Mouse (Mus musculus) midbrain, embryonic 12.5 days (tissue): ENCODE measurements around the gene Prdm11. TPM values are rescaled to one million over a fixed set of nuclear protein-coding genes. Genes with fewer than 3 reads are reported as not detected.

ENCODE experiments used
- ATAC-seq: fragments of 200-750 bp; cut with Nextera tagmentation; 2 replicates; pipeline ENCODE4 v1.8.0; 2017; ENCODE audit warnings: low read depth, moderate TSS enrichment, moderate library complexity; ENCODE audit not compliant: low FRiP score
- H3K27ac ChIP-seq: fragments of 300-500 bp; sonication (generic); replicated peaks from 2 replicates; pipeline ENCODE4 v1.5.1; 2016; ENCODE audit warnings: mild to moderate bottlenecking
- H3K27me3 ChIP-seq: fragments of 300-500 bp; sonication (generic); 2 replicates; pipeline ENCODE4 v1.6.1; 2016; ENCODE audit warnings: mild to moderate bottlenecking
- H3K36me3 ChIP-seq: fragments of 300-500 bp; sonication (generic); 2 replicates; pipeline ENCODE4 v1.6.1; 2016
- H3K4me1 ChIP-seq: fragments of 300-500 bp; sonication (generic); 2 replicates; pipeline ENCODE4 v1.6.1; 2016
- H3K4me2 ChIP-seq: fragments of 300-500 bp; sonication (generic); replicated peaks from 2 replicates; pipeline ENCODE4 v1.6.1; 2016; ENCODE audit warnings: mild to moderate bottlenecking, moderate library complexity
- H3K4me3 ChIP-seq: fragments of 300-500 bp; sonication (generic); 2 replicates; pipeline ENCODE4 v1.5.1; 2016; ENCODE audit warnings: mild to moderate bottlenecking
- H3K9ac ChIP-seq: fragments of 300-500 bp; sonication (generic); replicated peaks from 2 replicates; pipeline ENCODE4 v1.6.1; 2016; ENCODE audit warnings: mild to moderate bottlenecking, moderate library complexity
- H3K9me3 ChIP-seq: fragments of 300-500 bp; sonication (generic); 2 replicates; pipeline ENCODE4 v1.6.1; 2016; ENCODE audit warnings: mild to moderate bottlenecking
- WGBS: fragments of 180-500 bp; shearing (Covaris S2); methylation state at CpG from one replicate; pipeline ENCODE4 v1.1.7; 2016; 5-methylcytosine and 5-hydroxymethylcytosine counted together
- polyA plus RNA-seq: library from polyadenylated mRNA; unstranded; fragments of >200 nt; fragmentation: Nextera tagmentation; extraction: Ambion mirVana; gene quantifications from 2 replicates; pipeline ENCODE4 v1.2.1, GENCODE M21; 2016

Prdm11 gene
- polyA plus RNA-seq, 1 experiment from 2014 or later = 3.4 TPM

DNA sequence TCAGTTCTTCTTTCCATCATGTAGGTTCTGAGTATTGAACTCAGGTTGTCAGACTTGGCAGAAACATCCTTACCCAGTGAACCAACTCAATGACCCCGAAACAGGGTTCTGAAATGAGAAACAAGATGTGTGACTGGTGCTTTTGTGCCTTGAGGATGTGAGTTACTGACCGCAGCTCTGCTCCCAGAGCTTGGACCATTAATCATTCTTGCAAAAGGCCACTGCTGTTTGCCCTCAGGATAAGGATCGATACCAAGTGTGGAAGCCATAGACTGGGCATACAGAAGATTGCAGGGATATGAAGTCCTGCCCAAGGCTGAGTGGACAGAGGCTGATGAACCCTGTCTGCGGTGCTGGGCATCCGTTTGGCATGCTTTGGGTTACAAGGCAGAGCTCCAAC is 107.9 kb downstream of the Prdm11 start:
- H3K36me3 ChIP-seq = no peaks in the 10 kb centered on the region
- H3K27me3 ChIP-seq = peaks cover 21% of the 10 kb centered on the region
- no peak overlapping the region for H3K4me2 ChIP-seq
- no peak overlapping the region for H3K9ac ChIP-seq
- ATAC-seq = no peak
- H3K27ac ChIP-seq = no peak overlapping the region
- peaks cover 13% of the 10 kb centered on the region for H3K4me1 ChIP-seq
- H3K4me3 ChIP-seq = no peak overlapping the region
- WGBS = 92% methylated on average over 5 of the region's 5 CpGs
- H3K9me3 ChIP-seq = no peaks in the 10 kb centered on the region

DNA sequence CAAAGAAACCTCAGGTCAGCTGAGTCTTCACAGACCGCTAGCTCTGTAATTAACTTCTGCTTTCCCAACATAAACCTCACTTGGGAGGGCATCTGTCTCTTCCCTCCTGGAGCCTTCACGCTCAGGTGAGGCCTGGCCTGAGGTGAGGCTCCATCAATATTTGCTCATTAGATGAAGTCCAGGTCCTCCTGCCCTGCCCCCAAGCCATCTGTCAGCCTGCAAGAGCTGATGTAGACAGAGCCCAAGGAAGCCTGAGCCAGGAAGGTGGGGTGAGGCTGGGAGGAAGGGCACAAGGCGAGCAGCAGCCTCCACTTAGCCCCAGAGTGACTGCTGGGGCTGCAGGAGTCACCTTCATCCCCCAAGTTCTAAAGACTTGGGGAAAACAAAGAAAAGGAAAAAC is 110.5 kb downstream of the Prdm11 start:
- Histone ChIP-seq H3K27me3 (peaks cover 20% of the 10 kb centered on the region), H3K4me3 (no peak overlapping the region), H3K9me3 (no peaks in the 10 kb centered on the region), H3K4me1 (peaks cover 13% of the 10 kb centered on the region), H3K36me3 (no peaks in the 10 kb centered on the region), H3K9ac (no peak overlapping the region), H3K27ac (no peak overlapping the region), H3K4me2 (no peak overlapping the region)
- WGBS = 45% methylated on average over 3 of the region's 3 CpGs
- no peak for ATAC-seq

DNA sequence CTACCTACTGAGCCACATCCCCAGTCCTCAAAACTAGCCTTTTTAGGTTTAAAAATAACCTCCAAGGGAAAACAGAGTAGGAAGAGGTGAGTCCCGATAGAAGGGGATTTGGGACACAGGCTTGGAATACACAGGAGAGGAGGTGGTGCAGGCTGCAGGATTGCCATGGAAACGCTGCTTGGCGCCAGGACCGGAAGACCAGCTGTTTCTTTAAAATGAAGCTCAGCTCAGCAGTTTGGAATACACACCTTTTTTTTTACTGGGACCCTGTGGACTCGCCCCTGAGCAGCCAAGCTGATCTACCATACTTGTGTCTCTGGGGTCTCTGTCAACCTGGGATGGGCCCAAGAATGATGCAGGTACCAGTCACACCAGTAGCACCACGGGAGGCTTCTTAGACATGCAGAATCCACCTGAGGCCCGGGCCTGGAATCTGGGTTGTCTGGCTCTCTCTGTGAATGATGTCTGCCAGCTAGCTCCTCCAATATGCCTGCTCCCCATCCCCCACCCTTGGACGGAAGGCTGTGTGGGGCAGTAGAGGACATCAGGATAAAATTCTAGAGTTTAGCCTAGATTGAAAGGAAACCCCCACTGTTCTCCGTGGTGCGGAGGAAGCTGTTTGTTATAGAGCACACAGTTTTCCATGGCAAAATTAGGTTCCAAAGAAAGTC is 111.5 kb downstream of the Prdm11 start:
- H3K27ac ChIP-seq = no peak overlapping the region
- 15% methylated on average over 10 of the region's 10 CpGs for WGBS
- no peak for ATAC-seq

DNA sequence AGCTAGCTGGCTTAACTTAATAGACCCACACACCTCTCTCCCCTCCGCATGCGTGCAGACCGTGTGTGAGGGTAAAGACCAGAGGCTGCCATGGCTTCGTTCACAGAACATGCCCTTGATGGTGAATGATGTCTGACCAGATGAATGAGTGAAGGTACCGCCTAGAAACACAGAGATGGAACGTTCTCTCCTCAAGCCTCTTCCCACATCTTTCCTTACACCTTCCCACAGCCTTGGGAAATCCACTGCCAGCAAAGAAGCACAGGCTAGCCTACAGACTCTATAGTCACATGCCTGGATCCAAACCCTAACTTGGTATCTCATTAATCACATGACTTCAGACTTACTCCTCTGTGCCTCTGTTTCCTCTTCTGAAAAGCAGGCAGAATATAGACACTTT is 112.6 kb downstream of the Prdm11 start:
- 0 out of 2 replicates have a peak, but pooled peaks cover 10% of the 10 kb centered on the region for H3K27me3 ChIP-seq
- H3K9ac ChIP-seq = no peak overlapping the region
- H3K4me3 ChIP-seq = no peak overlapping the region
- no peak for ATAC-seq
- 86% methylated on average over 6 of the region's 6 CpGs for WGBS
- H3K4me1 ChIP-seq = peaks cover 13% of the 10 kb centered on the region
- no peaks in the 10 kb centered on the region for H3K36me3 ChIP-seq
- H3K4me2 ChIP-seq = no peak overlapping the region
- H3K9me3 ChIP-seq = no peaks in the 10 kb centered on the region
- H3K27ac ChIP-seq = no peak overlapping the region

More for the DNA sequence above, 111.5 kb downstream of the Prdm11 start:
- Histone ChIP-seq H3K36me3 (no peaks in the 10 kb centered on the region), H3K9me3 (no peaks in the 10 kb centered on the region), H3K4me1 (peaks cover 13% of the 10 kb centered on the region), H3K4me3 (no peak overlapping the region), H3K9ac (no peak overlapping the region), H3K4me2 (no peak overlapping the region), H3K27me3 (peaks cover 10% of the 10 kb centered on the region; the same call in 1 of the 2 replicates)

DNA sequence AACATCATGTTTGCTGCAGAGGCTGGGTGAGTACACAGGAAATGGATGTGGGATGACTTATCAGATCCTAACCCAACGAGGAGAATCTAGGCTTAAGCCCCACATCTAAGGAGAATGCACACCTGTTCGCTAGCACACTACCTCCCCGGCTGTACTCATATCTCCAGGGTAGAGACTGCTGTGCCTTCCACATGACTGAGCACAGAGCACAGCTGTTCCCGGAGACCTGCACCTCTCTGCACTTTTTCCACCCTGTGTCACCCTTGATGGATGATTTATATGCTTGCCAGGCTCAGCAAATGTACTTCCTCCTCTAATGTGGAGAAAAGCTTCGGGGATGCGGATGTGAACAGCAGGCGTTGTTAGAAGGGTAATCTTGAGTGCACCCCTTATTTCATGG is 114.9 kb downstream of the Prdm11 start:
- no peak overlapping the region for H3K4me3 ChIP-seq
- H3K27ac ChIP-seq = no peak overlapping the region
- 0 out of 2 replicates have a peak, but pooled peaks cover 7% of the 10 kb centered on the region for H3K27me3 ChIP-seq
- H3K9me3 ChIP-seq = no peaks in the 10 kb centered on the region
- 87% methylated on average over 7 of the region's 7 CpGs for WGBS
- no peak overlapping the region for H3K9ac ChIP-seq
- H3K4me1 ChIP-seq = peaks cover 13% of the 10 kb centered on the region
- ATAC-seq = no peak
- H3K36me3 ChIP-seq = no peaks in the 10 kb centered on the region
- no peak overlapping the region for H3K4me2 ChIP-seq

DNA sequence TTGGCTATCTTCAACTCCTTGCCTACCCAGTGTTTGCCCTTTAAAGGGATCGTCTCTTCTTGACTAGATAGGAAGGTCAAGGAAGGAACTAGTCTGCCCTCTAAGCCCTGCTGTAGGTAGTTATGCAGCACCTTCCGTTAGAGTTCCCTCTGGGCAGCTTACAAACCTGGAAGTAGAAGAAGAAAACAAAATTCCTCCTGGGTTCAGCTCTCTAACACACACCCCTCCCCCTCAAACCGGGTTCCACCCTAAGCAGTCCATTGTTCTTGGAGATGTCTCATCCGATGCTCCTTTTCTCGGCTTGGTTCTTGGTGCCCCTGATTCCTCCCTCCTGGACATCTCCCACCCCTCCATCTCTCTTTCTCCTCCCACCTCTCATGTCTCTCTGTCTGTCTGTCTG is 116.3 kb downstream of the Prdm11 start:
- Histone ChIP-seq H3K9me3 (no peaks in the 10 kb centered on the region), H3K9ac (no peak overlapping the region), H3K4me3 (no peak overlapping the region), H3K36me3 (no peaks in the 10 kb centered on the region), H3K4me2 (no peak overlapping the region), H3K27ac (no peak overlapping the region), H3K27me3 (0 out of 2 replicates have a peak, but pooled peaks cover 7% of the 10 kb centered on the region), H3K4me1 (peaks cover 12% of the 10 kb centered on the region)
- no peak for ATAC-seq
- 71% methylated on average over 5 of the region's 5 CpGs for WGBS

DNA sequence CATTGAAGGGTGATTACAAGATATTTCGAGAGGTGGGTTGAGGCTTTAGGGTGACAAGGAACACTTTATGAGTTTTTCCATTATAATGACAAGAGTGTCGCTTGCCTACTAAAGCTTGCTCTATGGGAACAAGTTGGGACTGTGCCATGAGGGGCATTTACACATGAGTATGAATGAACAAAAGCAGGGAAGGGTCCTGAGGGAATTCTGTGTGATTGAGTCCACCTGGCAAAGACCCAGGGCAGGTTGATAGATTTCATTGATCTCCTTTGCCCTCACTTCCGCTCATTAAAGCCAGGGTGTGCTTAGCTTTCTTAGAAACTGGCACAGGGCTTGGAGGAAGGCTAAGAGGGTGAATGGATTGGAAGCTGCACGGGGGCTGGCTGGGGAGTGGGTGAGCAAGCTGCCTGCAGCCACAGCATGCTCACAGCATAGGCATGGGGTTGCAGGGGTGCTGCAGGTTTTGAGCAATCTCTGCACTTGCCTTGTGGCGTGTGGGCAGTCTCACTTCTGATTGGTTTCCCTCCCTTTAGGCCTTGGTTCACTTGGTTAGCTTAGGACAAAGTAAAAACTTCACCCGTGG is 121.2 kb downstream of the Prdm11 start:
- Histone ChIP-seq H3K27ac (no peak overlapping the region), H3K4me1 (peaks cover 20% of the 10 kb centered on the region), H3K36me3 (no peaks in the 10 kb centered on the region), H3K27me3 (peaks cover 6% of the 10 kb centered on the region; the same call in 1 of the 2 replicates), H3K4me3 (no peak overlapping the region), H3K9me3 (no peaks in the 10 kb centered on the region), H3K9ac (no peak overlapping the region), H3K4me2 (no peak overlapping the region)
- no peak for ATAC-seq
- WGBS = 73% methylated on average over 6 of the region's 6 CpGs

DNA sequence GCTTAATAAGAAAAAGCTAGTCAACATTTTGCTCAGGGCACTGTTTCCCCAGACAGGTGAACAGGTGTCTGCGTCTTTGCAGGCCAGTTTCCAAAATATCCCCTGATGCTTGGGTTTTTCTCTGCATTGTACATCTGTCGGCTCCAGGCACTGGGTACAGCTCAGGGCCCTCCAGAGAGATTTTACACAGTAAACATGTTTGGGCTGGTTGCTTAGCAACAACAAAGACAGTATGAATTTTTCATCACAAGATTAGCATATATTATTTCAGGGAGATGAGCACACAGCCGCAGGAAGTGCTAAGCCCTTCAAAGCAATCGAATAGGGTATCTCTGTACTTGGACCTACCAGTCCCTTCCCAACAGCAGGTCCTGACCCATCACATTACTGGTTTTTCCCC is 125.3 kb downstream of the Prdm11 start:
- WGBS = 28% methylated on average over 4 of the region's 4 CpGs

DNA sequence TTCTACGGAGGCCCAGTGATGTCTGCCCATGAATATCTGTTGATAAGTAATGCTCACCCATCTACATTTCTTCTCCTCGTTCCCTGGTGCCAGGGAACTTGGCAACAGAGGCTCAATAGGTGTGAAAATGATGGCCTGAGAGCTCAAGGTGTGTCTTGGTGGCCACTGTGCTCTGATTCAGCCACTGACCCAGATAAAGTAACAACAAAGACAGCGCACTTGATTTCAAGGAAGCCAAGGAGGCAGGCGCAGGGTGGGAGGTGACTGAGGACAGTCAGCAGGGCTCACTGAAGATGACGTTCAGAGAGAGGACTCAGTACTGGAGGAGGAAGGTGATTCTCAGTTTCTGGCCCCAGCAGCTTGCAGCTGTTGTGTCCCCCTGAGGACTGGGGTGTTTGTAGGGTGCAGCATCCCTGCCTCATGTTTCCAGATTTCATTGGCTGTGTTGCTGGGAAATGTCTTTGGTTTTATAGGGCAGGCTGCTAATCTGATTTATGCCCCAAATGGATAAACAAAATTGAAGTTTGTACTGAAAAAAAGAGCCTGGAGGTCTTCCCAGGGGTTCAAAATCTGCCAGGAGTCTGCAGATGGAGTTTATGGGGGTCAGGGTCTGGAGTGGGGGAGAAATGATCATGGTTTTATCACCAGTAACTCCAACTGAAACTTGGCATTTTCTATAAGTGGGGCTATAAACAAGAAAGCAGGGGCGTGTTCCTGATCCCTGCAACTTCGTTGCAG is 128.4 kb downstream of the Prdm11 start:
- ATAC-seq = no peak
- Histone ChIP-seq H3K4me2 (peak overlapping the region; percentile 17), H3K27me3 (peaks cover 34% of the 10 kb centered on the region), H3K4me3 (0 out of 2 replicates have a peak overlapping the region, but pooled peaks have one; percentile 4), H3K9ac (0 out of 2 replicates have a peak overlapping the region, but pooled peaks have one; percentile 4), H3K27ac (no peak overlapping the region), H3K4me1 (peaks cover 68% of the 10 kb centered on the region), H3K36me3 (no peaks in the 10 kb centered on the region), H3K9me3 (no peaks in the 10 kb centered on the region)
- 48% methylated on average over 7 of the region's 7 CpGs for WGBS

More for the DNA sequence above, 125.3 kb downstream of the Prdm11 start:
- peak overlapping the region; percentile 50 for H3K27ac ChIP-seq
- H3K36me3 ChIP-seq = no peaks in the 10 kb centered on the region
- no peaks in the 10 kb centered on the region for H3K9me3 ChIP-seq
- no peak overlapping the region for H3K4me3 ChIP-seq
- no peak overlapping the region for H3K9ac ChIP-seq
- ATAC-seq = peak; percentile 68
- H3K27me3 ChIP-seq = peaks cover 13% of the 10 kb centered on the region; the same call in 1 of the 2 replicates
- peaks cover 43% of the 10 kb centered on the region for H3K4me1 ChIP-seq
- no peak overlapping the region for H3K4me2 ChIP-seq

DNA sequence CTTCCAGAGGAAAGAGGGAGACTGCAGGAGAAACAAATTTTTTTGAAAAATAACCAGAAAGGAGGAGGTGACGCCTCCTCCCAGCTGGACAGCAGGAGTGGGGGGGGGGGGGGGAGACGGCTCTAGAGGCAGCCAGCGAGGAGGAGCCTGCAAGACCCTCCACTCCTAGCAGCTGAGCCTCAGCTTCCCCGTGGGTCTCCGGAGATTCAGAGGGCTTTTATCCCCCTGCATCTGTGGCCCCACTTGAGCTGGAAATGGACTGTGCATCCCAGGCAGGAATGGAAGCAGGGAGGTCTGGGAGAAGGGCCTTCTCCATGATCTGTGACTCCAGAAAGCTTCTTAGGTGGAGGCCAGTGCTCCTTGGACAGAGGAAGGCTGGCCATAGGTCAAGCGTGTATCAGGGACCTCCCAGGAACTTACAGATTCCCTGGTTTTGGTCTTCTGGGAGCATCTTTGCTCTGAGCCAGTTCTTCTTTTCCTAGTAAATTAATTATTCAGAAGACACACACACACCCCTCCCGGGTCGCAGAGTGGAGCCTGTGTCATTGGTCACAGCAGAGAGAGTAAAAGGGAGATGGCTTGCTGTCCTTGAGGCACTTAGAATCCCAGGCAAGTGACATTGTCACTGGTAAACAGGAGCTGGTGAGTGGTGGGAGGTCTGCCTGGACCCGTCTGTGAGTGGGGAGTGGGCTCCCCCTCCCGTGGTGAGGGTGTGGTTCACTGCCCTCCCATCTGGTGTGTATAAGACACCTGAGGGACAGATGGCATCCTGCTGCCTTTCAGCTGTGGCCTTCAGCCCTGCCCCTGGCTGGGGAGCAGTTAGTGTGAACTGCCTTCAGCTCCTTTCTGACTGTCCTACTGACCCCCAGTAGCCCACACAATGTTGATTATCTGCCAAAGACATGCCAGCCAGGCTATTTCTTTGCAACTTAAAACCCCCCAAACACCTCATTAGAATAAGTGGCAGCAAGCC is 130.0 kb downstream of the Prdm11 start:
- peak; percentile 45 for ATAC-seq
- Histone ChIP-seq H3K36me3 (no peaks in the 10 kb centered on the region), H3K4me2 (peak overlapping the region; percentile 70), H3K27me3 (peaks cover 32% of the 10 kb centered on the region), H3K4me1 (peaks cover 72% of the 10 kb centered on the region), H3K4me3 (peak overlapping the region; percentile 47), H3K9me3 (no peaks in the 10 kb centered on the region), H3K27ac (peak overlapping the region; percentile 82), H3K9ac (peak overlapping the region; percentile 58)
- 8% methylated on average over 9 of the region's 10 CpGs for WGBS
